Comparison of ENCODE assay signal across 15 mouse cellular contexts in the genomic region with DNA sequence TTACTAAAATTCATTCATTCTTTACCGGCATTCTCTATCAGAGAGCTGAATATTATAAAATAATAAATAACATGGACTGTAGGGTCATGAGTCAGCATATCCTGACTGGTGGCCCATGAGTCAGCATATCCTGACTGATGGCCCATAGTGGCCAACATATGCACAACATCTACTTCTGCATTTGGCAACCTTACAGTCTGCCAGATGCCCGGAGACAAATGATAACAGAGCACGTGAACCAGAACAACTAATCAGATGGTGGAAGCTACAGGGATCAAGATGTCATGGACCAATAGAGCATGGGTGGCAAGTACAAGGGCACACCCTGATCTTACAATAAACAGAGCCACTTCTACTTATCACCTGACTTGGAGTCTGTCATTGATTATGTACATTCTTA.
"Had no signal": no experiment of that assay in that cellular context is flagged by ENCODE, and none has a peak within 500 bp of the region (broad histone marks: within the 10 kb centered on the region; RNA-seq: fewer than 3 reads in every experiment).

No protein-coding gene starts in this region.

- H3K36me3 ChIP-seq: midbrain, embryonic 12.5 days; neural tube, embryonic 12.5 days had no signal

- H3K27ac ChIP-seq: layer of hippocampus, adult 2 months; liver, embryonic 14.5 days; midbrain, embryonic 12.5 days; neural tube, embryonic 12.5 days had no signal

- H3K4me3 ChIP-seq: layer of hippocampus, adult 2 months; midbrain, embryonic 12.5 days; neural tube, embryonic 12.5 days had no signal

- H3K9me3 ChIP-seq: midbrain, embryonic 12.5 days; neural tube, embryonic 12.5 days had no signal

- DNase-seq: kidney, adult 18-20 months; kidney, postnatal 10 days; kidney, postnatal 4 days; lung, adult 2 months; lung, postnatal 36 days; retina, postnatal 1 day; right cerebral cortex, postnatal 4 days; spleen, adult 18-20 months; thymus, adult 18-20 months; thymus, postnatal 14 days had no signal

- H3K4me1 ChIP-seq: midbrain, embryonic 12.5 days; neural tube, embryonic 12.5 days had no signal

- H3K27me3 ChIP-seq: midbrain, embryonic 12.5 days; neural tube, embryonic 12.5 days had no signal

- ATAC-seq: lung, postnatal 0 days had no signal
